Mouse (Mus musculus) cortical plate, adult 2 months (tissue): ENCODE data around the gene Tenm1. TPM values are rescaled to one million over a fixed set of nuclear protein-coding genes. Genes with fewer than 3 reads are reported as not detected.

Experiments used
- H3K27ac ChIP-seq: fragments of 200-500 bp; 2 replicates; pipeline ENCODE4 v1.5.1; 2012; ENCODE audit warnings: low read length, control low read depth, inconsistent platforms; ENCODE audit not compliant: insufficient read depth
- H3K4me1 ChIP-seq: fragments of 200-500 bp; 2 replicates; pipeline ENCODE4 v1.6.1; 2011; ENCODE audit warnings: low read length; ENCODE audit not compliant: control insufficient read depth, insufficient read depth
- H3K4me3 ChIP-seq: fragments of 200-500 bp; 2 replicates; pipeline ENCODE4 v1.5.1; 2011; ENCODE audit warnings: mild to moderate bottlenecking, low read length, control low read depth; ENCODE audit not compliant: insufficient read depth
- CTCF ChIP-seq: fragments of 200-500 bp; IDR thresholded peaks from 2 replicates; pipeline ENCODE4 v1.5.1; 2011; ENCODE audit warnings: mild to moderate bottlenecking, control low read depth, low read length; ENCODE audit not compliant: insufficient read depth; ENCODE audit errors: extremely low read depth
- POLR2A ChIP-seq: fragments of 200-500 bp; IDR thresholded peaks from 2 replicates; pipeline ENCODE4 v1.6.1; 2011; ENCODE audit warnings: mild to moderate bottlenecking, low read length, control low read depth; ENCODE audit not compliant: insufficient read depth; ENCODE audit errors: extremely low read depth
- polyA plus RNA-seq: library from polyadenylated mRNA; depleted of rRNA; stranded (reverse); fragments of >200 nt; gene quantifications from 2 replicates; pipeline ENCODE4 v1.2.3, GENCODE M21; 2012; rRNA removed

The Tenm1 gene
- polyA plus RNA-seq, 1 experiment = 12.9 TPM

GRCm38 (mm10) chrX:42490336-42490735 is 938.6 kb downstream of the Tenm1 start:
- Histone ChIP-seq H3K27ac (no peak overlapping the region), H3K4me3 (no peak overlapping the region), H3K4me1 (no peaks in the 10 kb centered on the region)
- TF ChIP-seq POLR2A = no peak
- no peak for TF ChIP-seq CTCF

- TF ChIP-seq CTCF = no peak
- TF ChIP-seq POLR2A = no peak
- H3K4me1 ChIP-seq = no peaks in the 10 kb centered on the region
- H3K27ac ChIP-seq = no peak within 1 kb of the TSS
- H3K4me3 ChIP-seq = no peak within 1 kb of the TSS
Observed at GRCm38 (mm10) chrX:42489446-42489845, 939.5 kb downstream of the Tenm1 start, which contains the start of gene Tex13c2. TSS of gene Tex13c2 (plus strand) at chrX:42489691.

Other genes starting within 250 kb of the Tenm1 start
- not detected in 2 replicates for gene Tex13c1, start 162.0 kb upstream of the Tenm1 start, polyA plus RNA-seq